Mouse (Mus musculus): Measurements from ENCODE around the gene Pdlim5. TPM values are rescaled to one million over a fixed set of nuclear protein-coding genes. Genes with fewer than 3 reads are reported as not detected.
A peak's percentile ranks its signal among the peaks of the same experiment; 100 is the strongest.
"Not testable (repeated sequence)": the region's sequence is repeated elsewhere in the genome, so short reads cannot be mapped to it uniquely, and the experiment has no call there.

The Pdlim5 gene
- total RNA-seq (2015) (16.3 and 20.2 TPM in 2 replicates), total RNA-seq (2017) (11.5 and 16.7 TPM in 2 replicates)

GRCm38 (mm10) chr3:142395520-142396193 lies at the start of gene Pdlim5:
Pdlim5 (minus strand) TSS chr3:142395696.
- ATAC-seq (replicated peaks; ENCODE audit: poor library complexity): peak; percentile 83

DNA sequence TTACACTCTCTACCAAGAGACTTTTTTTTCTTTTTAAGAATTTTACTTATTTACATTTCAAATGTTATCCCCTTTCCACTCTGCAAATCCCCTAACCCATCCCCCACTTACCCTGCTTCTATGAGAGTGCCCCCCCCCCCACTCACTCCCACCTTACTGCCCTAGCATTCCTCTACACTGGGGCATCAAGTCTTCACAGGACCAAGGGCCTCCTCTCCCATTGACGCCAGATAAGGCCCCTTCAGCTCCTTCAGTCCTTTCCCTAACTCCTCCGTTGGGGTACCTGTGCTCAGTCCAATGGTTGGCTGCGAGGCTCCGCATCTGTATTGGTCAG lies 48.2 kb upstream of the Pdlim5 start:
- no peak for ATAC-seq (replicated peaks; ENCODE audit: poor library complexity)

- peak; percentile 95 for ATAC-seq (replicated peaks; ENCODE audit: poor library complexity)
These were observed 47.7 kb upstream of the Pdlim5 start for GRCm38 (mm10) chr3:142443006-142443709.

- ATAC-seq (replicated peaks; ENCODE audit: poor library complexity): no peak
These were observed 46.7 kb upstream of the Pdlim5 start for GRCm38 (mm10) chr3:142442161-142442560.

- no peak for ATAC-seq (replicated peaks; ENCODE audit: poor library complexity)
These were observed 45.6 kb upstream of the Pdlim5 start for GRCm38 (mm10) chr3:142441142-142441541.

GRCm38 (mm10) chr3:142440191-142440590 lies 44.7 kb upstream of the Pdlim5 start:
- no peak for ATAC-seq (replicated peaks; ENCODE audit: poor library complexity)

DNA sequence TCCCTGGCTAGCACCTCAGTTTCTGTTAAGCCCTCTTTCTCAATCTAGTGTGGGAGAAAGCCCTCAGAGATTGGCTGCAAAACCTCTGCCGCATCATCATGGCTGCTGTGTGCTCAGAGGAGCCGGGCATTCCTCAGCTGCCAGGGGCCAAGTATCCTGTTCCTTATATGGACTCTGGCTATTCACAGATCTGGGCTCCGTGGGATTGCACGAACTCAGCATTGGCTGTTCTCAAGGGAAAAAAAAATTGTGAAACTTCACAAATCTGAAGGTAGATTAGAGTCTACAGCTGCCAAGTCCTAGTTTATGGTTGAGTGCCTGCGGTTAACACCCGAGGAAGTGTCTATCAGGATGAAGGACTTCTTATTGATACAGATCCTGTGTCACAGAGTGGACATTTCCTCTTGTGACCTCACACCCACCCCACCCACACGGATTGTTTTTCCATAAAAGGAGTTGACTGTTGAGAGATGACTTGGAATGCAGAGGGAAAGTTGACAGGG lies 44.1 kb upstream of the Pdlim5 start:
- peak; percentile 30 for ATAC-seq (replicated peaks; ENCODE audit: poor library complexity)

- not testable (repeated sequence) for ATAC-seq (replicated peaks; ENCODE audit: poor library complexity)
These were observed 43.1 kb upstream of the Pdlim5 start for GRCm38 (mm10) chr3:142438630-142439029.

DNA sequence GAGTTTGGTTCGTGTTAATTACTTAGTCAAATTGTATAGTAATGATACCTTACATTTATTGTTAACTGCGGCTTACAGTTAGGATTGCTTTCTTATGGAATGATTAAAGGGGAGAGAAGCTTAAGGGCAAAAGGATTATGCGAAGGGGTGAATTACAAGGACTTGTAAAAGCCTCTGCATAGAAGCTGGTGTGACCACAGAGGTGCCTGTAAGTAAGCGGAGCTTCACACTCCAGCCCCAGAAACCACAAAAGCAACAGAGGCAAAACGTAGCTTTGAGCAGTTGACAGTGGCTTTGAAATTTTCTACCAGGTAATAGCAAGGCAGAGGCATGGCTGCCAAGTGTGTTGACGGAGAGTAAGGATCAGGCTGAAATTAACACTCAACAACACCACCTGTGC lies 41.3 kb upstream of the Pdlim5 start:
- no peak for ATAC-seq (replicated peaks; ENCODE audit: poor library complexity)

DNA sequence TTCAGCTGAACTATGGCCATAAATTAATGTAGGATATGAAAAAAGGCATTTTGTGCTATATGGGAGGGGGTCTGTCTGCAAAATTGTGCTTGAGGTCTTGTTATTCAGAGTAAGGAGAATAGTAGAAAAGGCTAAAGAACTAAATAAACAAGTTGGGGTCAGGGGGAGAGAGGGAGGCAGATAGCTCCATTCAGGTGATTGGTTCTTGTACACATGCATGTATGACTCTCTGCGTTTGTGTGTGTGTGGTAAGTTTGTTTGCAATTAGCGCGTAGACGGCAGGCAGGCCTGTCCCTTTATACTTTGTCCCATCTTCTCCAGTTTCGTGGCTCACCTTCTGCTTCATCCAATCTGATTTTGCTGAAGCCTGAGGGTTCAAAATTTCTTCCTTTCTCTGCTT lies 40.7 kb upstream of the Pdlim5 start:
- ATAC-seq (replicated peaks; ENCODE audit: poor library complexity): no peak

DNA sequence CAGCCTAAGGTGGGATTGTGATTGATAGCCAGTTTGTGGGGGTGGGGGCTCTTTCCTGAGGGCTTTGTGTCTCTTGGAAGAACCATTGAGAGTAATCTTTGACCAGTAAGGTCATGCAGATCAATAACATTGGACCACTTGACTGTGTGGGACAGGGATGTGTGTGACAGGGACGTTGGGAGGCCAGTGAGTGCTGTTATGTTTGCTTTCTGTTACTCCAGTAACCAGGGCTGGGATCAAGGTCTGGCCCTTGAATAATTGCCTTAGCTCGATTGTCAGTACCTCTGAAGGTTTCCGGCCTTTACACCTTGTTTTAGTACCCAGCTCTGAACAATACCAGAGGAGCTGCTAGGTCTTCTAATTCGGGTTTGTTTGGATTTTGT lies 39.3 kb upstream of the Pdlim5 start:
- no peak for ATAC-seq (replicated peaks; ENCODE audit: poor library complexity)

GRCm38 (mm10) chr3:142434127-142434785 lies 38.8 kb upstream of the Pdlim5 start:
- ATAC-seq (replicated peaks; ENCODE audit: poor library complexity): no peak

- ATAC-seq (replicated peaks; ENCODE audit: poor library complexity): no peak
These were observed 36.0 kb upstream of the Pdlim5 start for GRCm38 (mm10) chr3:142431481-142431880.

- peak; percentile 34; the same call in 1 of the 2 replicates for ATAC-seq (replicated peaks; ENCODE audit: poor library complexity)
These were observed 34.6 kb upstream of the Pdlim5 start for GRCm38 (mm10) chr3:142430048-142430447.

DNA sequence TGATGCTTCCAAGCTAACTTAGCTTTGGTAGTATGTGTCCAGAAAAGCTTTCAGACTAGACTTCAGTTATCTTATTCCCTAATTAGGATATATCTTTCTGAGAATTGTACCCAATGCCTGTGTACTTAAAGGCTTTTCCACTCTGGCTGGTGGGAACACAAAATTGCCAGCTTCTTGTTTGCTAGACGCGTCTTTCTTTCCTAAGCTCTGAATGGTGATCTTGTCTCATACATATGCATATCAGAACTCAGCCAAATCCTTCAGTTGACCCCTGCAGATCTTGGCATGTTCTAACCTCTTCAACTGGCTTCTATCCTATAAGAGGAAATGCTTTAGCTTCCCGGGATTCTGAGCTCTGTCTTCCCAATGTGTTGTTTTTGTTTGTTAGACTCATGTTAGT lies 31.3 kb upstream of the Pdlim5 start:
- ATAC-seq (replicated peaks; ENCODE audit: poor library complexity): no peak

- ATAC-seq (replicated peaks; ENCODE audit: poor library complexity): no peak
These were observed 28.6 kb upstream of the Pdlim5 start for GRCm38 (mm10) chr3:142424134-142424533.

DNA sequence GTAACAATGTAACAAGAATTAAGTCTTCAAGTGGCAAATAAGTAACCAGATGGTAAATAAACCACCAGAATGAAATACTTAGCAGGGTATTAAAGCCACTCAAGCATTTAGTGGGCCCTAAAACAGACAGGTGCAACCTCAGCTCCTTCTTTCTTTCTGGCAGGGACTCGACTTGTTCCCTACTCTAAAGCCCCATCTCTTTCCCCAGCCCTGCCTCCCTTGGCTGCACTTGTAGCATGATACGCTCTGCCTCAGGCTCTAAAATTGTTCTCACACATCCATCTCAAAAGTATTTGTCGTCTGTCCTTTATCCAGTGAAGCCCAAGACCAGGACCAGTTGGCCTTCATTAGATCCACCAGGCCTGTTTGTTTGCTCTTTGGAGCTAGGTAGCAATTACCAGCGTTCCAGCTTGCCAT lies 28.0 kb upstream of the Pdlim5 start:
- no peak for ATAC-seq (replicated peaks; ENCODE audit: poor library complexity)

DNA sequence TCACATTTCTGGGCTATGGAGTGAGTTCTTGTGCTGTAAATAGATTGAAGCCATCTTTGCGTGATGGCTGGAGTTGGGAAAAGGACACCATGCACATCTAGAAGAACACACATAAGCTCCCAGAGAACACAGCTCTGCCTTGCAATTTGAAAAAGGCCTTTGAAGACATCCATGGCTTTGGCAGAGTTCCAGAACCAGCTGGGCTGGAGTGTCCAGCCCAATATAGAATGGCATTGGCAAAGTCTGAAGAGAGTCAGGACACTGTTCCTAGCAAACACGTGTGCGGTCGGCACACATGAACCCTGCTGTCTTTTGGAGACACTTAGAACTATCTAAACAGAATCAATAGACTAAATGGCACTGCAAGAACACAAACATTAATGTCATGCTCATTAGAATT lies 26.7 kb upstream of the Pdlim5 start:
- no peak for ATAC-seq (replicated peaks; ENCODE audit: poor library complexity)

DNA sequence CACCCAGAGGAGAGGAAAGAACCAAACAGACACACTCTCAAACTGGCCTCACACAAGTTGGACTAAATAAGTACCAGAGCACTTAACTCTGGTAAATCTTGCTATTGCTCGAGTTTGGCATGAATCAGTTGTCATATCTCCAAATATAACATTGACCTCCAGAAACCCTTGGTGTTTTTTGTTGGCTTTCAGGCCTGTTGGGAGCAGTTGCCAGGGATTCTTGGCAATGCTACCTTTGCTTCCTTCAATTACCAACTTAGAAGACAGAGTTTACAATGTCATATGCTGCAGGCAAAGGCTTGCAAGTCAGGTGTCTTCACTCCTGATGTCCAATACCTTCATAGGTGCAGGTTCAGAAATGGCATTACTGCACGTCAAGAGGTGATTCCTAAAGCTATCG lies 26.0 kb upstream of the Pdlim5 start:
- no peak for ATAC-seq (replicated peaks; ENCODE audit: poor library complexity)

- no peak for ATAC-seq (replicated peaks; ENCODE audit: poor library complexity)
These were observed 22.5 kb upstream of the Pdlim5 start for GRCm38 (mm10) chr3:142417996-142418395.

- ATAC-seq (replicated peaks; ENCODE audit: poor library complexity): peak; percentile 44
These were observed 17.9 kb upstream of the Pdlim5 start for GRCm38 (mm10) chr3:142413345-142413885.

DNA sequence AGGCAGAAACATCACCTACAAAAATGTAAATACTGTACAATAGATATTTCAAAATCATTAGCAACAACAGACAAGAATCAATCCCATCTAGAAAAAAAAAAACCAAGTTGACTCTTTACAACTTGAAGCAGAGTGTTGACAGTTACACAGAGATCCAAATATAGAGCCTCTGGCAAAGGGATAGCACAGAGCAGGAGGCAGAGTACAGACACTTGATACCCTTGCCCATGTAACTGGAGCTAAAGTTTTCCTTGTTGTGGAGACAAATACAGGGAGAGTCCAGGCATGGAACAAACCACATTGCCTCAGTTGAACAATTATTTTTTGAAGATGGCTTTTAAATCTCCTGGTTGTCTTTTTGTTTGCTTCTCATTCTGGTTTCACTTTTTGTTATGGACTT lies 15.4 kb upstream of the Pdlim5 start:
- no peak for ATAC-seq (replicated peaks; ENCODE audit: poor library complexity)
